Mouse (Mus musculus) lung, postnatal 0 days (tissue): ENCODE measurements around the gene Camta1.

Source experiments
- CTCF ChIP-seq: IDR thresholded peaks from 2 replicates; pipeline ENCODE4 v1.5.1; 2016; ENCODE audit warnings: antibody characterized with exemption, mild to moderate bottlenecking
- EP300 ChIP-seq: IDR thresholded peaks from 2 replicates; pipeline ENCODE4 v1.6.1; 2016; ENCODE audit warnings: antibody characterized with exemption, mild to moderate bottlenecking, control low read depth

- no peak for TF ChIP-seq EP300
- no peak for TF ChIP-seq CTCF
Measured at GRCm38 (mm10) chr4:151161869-151162268, 699.8 kb downstream of the Camta1 start.
